Mouse (Mus musculus): ENCODE results near the gene Slc16a8. TPM values are rescaled to one million over a fixed set of nuclear protein-coding genes. Genes with fewer than 3 reads are reported as not detected.
A peak's percentile ranks its signal among the peaks of the same experiment; 100 is the strongest.

The Slc16a8 gene
- total RNA-seq, 2 experiments from 2014 or later: 0.20 TPM; not detected in 1

- no peak for DNase-seq
Measured at GRCm38 (mm10) chr15:79216191-79216590, 38.4 kb downstream of the Slc16a8 start.

- DNase-seq: no peak
Measured at GRCm38 (mm10) chr15:79213591-79213990, 41.0 kb downstream of the Slc16a8 start.

GRCm38 (mm10) chr15:79212750-79213446, 41.7 kb downstream of the Slc16a8 start:
- no peak for DNase-seq

- DNase-seq: no peak
Measured at GRCm38 (mm10) chr15:79210357-79210756, 44.2 kb downstream of the Slc16a8 start.

GRCm38 (mm10) chr15:79208758-79209439, 45.7 kb downstream of the Slc16a8 start:
- peak; percentile 63 for DNase-seq

- peak; percentile 57 for DNase-seq
Measured at GRCm38 (mm10) chr15:79208211-79208610, 46.4 kb downstream of the Slc16a8 start.

- no peak for DNase-seq
Measured at GRCm38 (mm10) chr15:79202575-79202974, 52.0 kb downstream of the Slc16a8 start.

GRCm38 (mm10) chr15:79201491-79202150, 52.9 kb downstream of the Slc16a8 start:
- no peak for DNase-seq

Other genes starting within 250 kb of the Slc16a8 start
- 10 to 100 TPM; 73.2 to 75.3 TPM for gene H1f0, start 226.3 kb downstream of the Slc16a8 start, total RNA-seq (2021)
- not detected for gene Galr3, start 212.9 kb downstream of the Slc16a8 start, total RNA-seq (2021)
- 1 to 10 TPM; 3.6 to 4.4 TPM for gene Ankrd54, start 191.9 kb downstream of the Slc16a8 start, total RNA-seq (2021)
- 10 to 100 TPM; 46.3 to 53.2 TPM for gene Eif3l, start 179.6 kb downstream of the Slc16a8 start, total RNA-seq (2021)
- 10 to 100 TPM; 14.0 to 15.0 TPM for gene Micall1, start 145.9 kb downstream of the Slc16a8 start, total RNA-seq (2021)
- gene Polr2f, start 113.8 kb downstream of the Slc16a8 start, total RNA-seq (2021): 10 to 100 TPM; 65.8 to 66.9 TPM
- gene 1700088E04Rik, start 113.5 kb downstream of the Slc16a8 start, total RNA-seq (2021): 1 to 10 TPM in 1 of 2 experiments, under 1 TPM in 1; 0.56 to 1.6 TPM
- gene Sox10, start 89.5 kb downstream of the Slc16a8 start, total RNA-seq (2021): 1 to 10 TPM; 1.3 to 1.8 TPM
- 10 to 100 TPM; 24.8 to 28.5 TPM for gene Pick1, start 25.6 kb downstream of the Slc16a8 start, total RNA-seq (2021)
- gene Gm49486, start 25.4 kb downstream of the Slc16a8 start, total RNA-seq (2021): under 1 TPM; 0.23 to 0.54 TPM
- gene Baiap2l2, start 30.8 kb upstream of the Slc16a8 start, total RNA-seq (2021): 1 to 10 TPM; 1.6 to 1.9 TPM
- gene Pla2g6, start 73.6 kb upstream of the Slc16a8 start, total RNA-seq (2021): 10 to 100 TPM; 15.0 to 16.0 TPM
- gene Maff, start 91.9 kb upstream of the Slc16a8 start, total RNA-seq (2021): 1 to 10 TPM; 2.7 to 3.8 TPM
- 10 to 100 TPM; 28.4 to 30.4 TPM for gene Tmem184b, start 148.8 kb upstream of the Slc16a8 start, total RNA-seq (2021)
- gene Csnk1e, start 200.8 kb upstream of the Slc16a8 start, total RNA-seq (2021): 10 to 100 TPM; 43.1 to 43.9 TPM